Mouse (Mus musculus) Patski (cell line): ENCODE measurements around the gene Ring1. TPM values are rescaled to one million over a fixed set of nuclear protein-coding genes. Genes with fewer than 3 reads are reported as not detected.
"Not testable (repeated sequence)": the region's sequence is repeated elsewhere in the genome, so short reads cannot be mapped to it uniquely, and the experiment has no call there.

Experiments
- ATAC-seq: fragments of 100-300 bp; one replicate; pipeline ENCODE4 v1.8.0; 2021
- CTCF ChIA-PET: fragments of 350-600 bp; sonication (Branson Sonifier 250); formaldehyde crosslinking; loops from one replicate; lab custom pipeline; 2022; ENCODE audit warnings: inconsistent platforms; lab: Charles Lee
- POLR2A ChIA-PET: fragments of 350-600 bp; sonication (Branson Sonifier 250); formaldehyde crosslinking; loops from one replicate; lab custom pipeline; 2022; ENCODE audit warnings: antibody characterized with exemption, inconsistent platforms; lab: Charles Lee
- DNase-seq: peaks from one replicate; pipeline ENCODE4 v3.0.0-alpha.2; 2011; ENCODE audit warnings: low read depth, low spot score
- H3K27me3 ChIP-seq: fragments of 371-371 bp; one replicate; pipeline ENCODE4 v1.5.1; 2021
- CTCF ChIP-seq: fragments of 100-300 bp; IDR thresholded peaks from one replicate; pipeline ENCODE4 v1.5.1; 2021
- in situ Hi-C: fragments of 300-500 bp; cut with MboI; formaldehyde crosslinking; loops from 3 replicates; pipeline ENCODE4 v1.11.1; 2018; ENCODE audit warnings: low pct_unique_long_range_greater_than_20kb, mixed read lengths
- polyA plus RNA-seq: library from polyadenylated mRNA; unstranded; gene quantifications from one replicate; pipeline ENCODE4 v1.2.3, GENCODE M21; 2021

Gene Ring1
- polyA plus RNA-seq, 1 experiment from 2014 or later = 31.1 TPM

GRCm38 (mm10) chr17:34021539-34022413 lies 2.7 kb downstream of the Ring1 start:
- in situ Hi-C loops = no loop called here
- POLR2A ChIA-PET = interaction anchor here (1.3 kb wide), 1 partner anchor 10 kb away, joined by 5 read pairs; the partner anchor contains the start of genes Rxrb and Slc39a7
- no peak for TF ChIP-seq CTCF
- ATAC-seq = no peak
- no peaks in the 10 kb centered on the region for H3K27me3 ChIP-seq
- DNase-seq = no peak
- CTCF ChIA-PET = interaction anchor here (1.0 kb wide), 1 partner anchor 10 kb away, joined by 3 read pairs; the partner anchor contains the start of genes Rxrb and Slc39a7

- ATAC-seq = no peak
- H3K27me3 ChIP-seq = no peaks in the 10 kb centered on the region
- CTCF ChIA-PET = no interaction called here
- POLR2A ChIA-PET = interaction anchor here (0.6 to 0.9 kb wide), 2 partner anchors 10 to 971 kb away, joined by 3 to 4 read pairs; no protein-coding TSS in a partner anchor
- in situ Hi-C loops = no loop called here
- no peak for TF ChIP-seq CTCF
- no peak for DNase-seq
These were observed 11.0 kb downstream of the Ring1 start for GRCm38 (mm10) chr17:34013436-34013835.

- H3K27me3 ChIP-seq = peaks cover 31% of the 10 kb centered on the region
- in situ Hi-C loops = no loop called here
- CTCF ChIA-PET = interaction anchor here (0.7 kb wide), 1 partner anchor 18 kb away, joined by 3 read pairs; no protein-coding TSS in a partner anchor
- POLR2A ChIA-PET = no interaction called here
- DNase-seq (no peak), ATAC-seq (no peak)
- TF ChIP-seq CTCF = no peak
These were observed 14.3 kb downstream of the Ring1 start for GRCm38 (mm10) chr17:34010156-34010555.

- no peak for DNase-seq
- no peak for ATAC-seq
- ChIA-PET POLR2A (no interaction called here), CTCF (interaction anchor here (1.7 kb wide), 1 partner anchor 14 kb away, joined by 5 read pairs; no protein-coding TSS in a partner anchor)
- peaks cover 33% of the 10 kb centered on the region for H3K27me3 ChIP-seq
- TF ChIP-seq CTCF = no peak
- in situ Hi-C loops = no loop called here
These were observed 17.9 kb downstream of the Ring1 start for GRCm38 (mm10) chr17:34006570-34006969.

GRCm38 (mm10) chr17:34003426-34003825 lies 21.1 kb downstream of the Ring1 start:
- H3K27me3 ChIP-seq = peaks cover 33% of the 10 kb centered on the region
- ChIA-PET CTCF (interaction anchor here (0.9 to 2.0 kb wide), 5 partner anchors 8 to 40 kb away, joined by 3 to 7 read pairs (median 4); no protein-coding TSS in a partner anchor), POLR2A (interaction anchor here (0.6 kb wide), 1 partner anchor 30 kb away, joined by 3 read pairs; no protein-coding TSS in a partner anchor)
- DNase-seq (no peak), ATAC-seq (no peak)
- in situ Hi-C loops = loop anchor here (5.0 kb wide), 1 partner anchor 36 kb away; no protein-coding TSS in a partner anchor
- peak; percentile 67 for TF ChIP-seq CTCF

GRCm38 (mm10) chr17:34000796-34001195 lies 23.7 kb downstream of the Ring1 start:
- POLR2A ChIA-PET, ATAC-seq, H3K27me3 ChIP-seq, CTCF ChIA-PET, DNase-seq: not testable (repeated sequence)
- in situ Hi-C loops = loop anchor here (5.0 kb wide), 1 partner anchor 33 kb away; no protein-coding TSS in a partner anchor

GRCm38 (mm10) chr17:34000150-34000537 lies 24.3 kb downstream of the Ring1 start, which contains the start of gene H2-K1:
TSS of gene H2-K1 (minus strand) at chr17:34000347.
- POLR2A ChIA-PET = no interaction called here
- no peak for TF ChIP-seq CTCF
- in situ Hi-C loops = loop anchor here (5.0 kb wide), 1 partner anchor 33 kb away; no protein-coding TSS in a partner anchor
- peak; percentile 97 for ATAC-seq
- no peak for DNase-seq
- peaks cover 2% of the 10 kb centered on the region for H3K27me3 ChIP-seq
- CTCF ChIA-PET = no interaction called here

GRCm38 (mm10) chr17:33999341-34000149 lies 24.9 kb downstream of the Ring1 start:
- ATAC-seq (peak; percentile 49), DNase-seq (no peak)
- in situ Hi-C loops = loop anchor here (5.0 kb wide), 1 partner anchor 32 kb away; no protein-coding TSS in a partner anchor
- no peaks in the 10 kb centered on the region for H3K27me3 ChIP-seq
- CTCF ChIA-PET = no interaction called here
- POLR2A ChIA-PET = no interaction called here
- no peak for TF ChIP-seq CTCF

- POLR2A ChIA-PET, in situ Hi-C loops, CTCF ChIA-PET, DNase-seq, ATAC-seq, H3K27me3 ChIP-seq: not testable (repeated sequence)
These were observed 25.8 kb downstream of the Ring1 start for GRCm38 (mm10) chr17:33998697-33999096.

GRCm38 (mm10) chr17:33997025-33997424 lies 27.5 kb downstream of the Ring1 start:
- CTCF ChIA-PET, POLR2A ChIA-PET, H3K27me3 ChIP-seq, ATAC-seq, in situ Hi-C loops, DNase-seq: not testable (repeated sequence)
